Mouse (Mus musculus) gastrocnemius, adult 18-20 months (tissue): Measurements from ENCODE around the gene Syt9. TPM values are rescaled to one million over a fixed set of nuclear protein-coding genes. Genes with fewer than 3 reads are reported as not detected.

Source experiments
- total RNA-seq, 2 experiments: library from RNA; stranded (reverse); gene quantifications; 2 replicates each; pipeline ENCODE4 v1.2.3; 2021

Gene Syt9
- total RNA-seq, 2 experiments from 2014 or later = 0.27 to 0.31 TPM

Other genes starting within 250 kb of the Syt9 start
- gene Olfr715, start 239.6 kb upstream of the Syt9 start, total RNA-seq = not detected
- gene Olfr716, start 232.4 kb upstream of the Syt9 start, total RNA-seq = not detected
- gene Nlrp14, start 203.7 kb upstream of the Syt9 start, total RNA-seq = not detected
- gene Rbmxl2, start 161.3 kb upstream of the Syt9 start, total RNA-seq = not detected
- gene Olfml1, start 196.7 kb downstream of the Syt9 start, total RNA-seq = 1 to 10 TPM; 1.5 to 1.7 TPM
- gene Ppfibp2, start 224.5 kb downstream of the Syt9 start, total RNA-seq = 10 to 100 TPM; 13.9 to 15.6 TPM